Mouse (Mus musculus) embryo, embryonic 10.5 days (tissue): ENCODE results near the gene 1700042G07Rik.

Source experiments
- DNase-seq: peaks from one replicate; pipeline ENCODE4 v3.0.0-alpha.2; 2015; ENCODE audit warnings: low spot score

Gene 1700042G07Rik

DNA sequence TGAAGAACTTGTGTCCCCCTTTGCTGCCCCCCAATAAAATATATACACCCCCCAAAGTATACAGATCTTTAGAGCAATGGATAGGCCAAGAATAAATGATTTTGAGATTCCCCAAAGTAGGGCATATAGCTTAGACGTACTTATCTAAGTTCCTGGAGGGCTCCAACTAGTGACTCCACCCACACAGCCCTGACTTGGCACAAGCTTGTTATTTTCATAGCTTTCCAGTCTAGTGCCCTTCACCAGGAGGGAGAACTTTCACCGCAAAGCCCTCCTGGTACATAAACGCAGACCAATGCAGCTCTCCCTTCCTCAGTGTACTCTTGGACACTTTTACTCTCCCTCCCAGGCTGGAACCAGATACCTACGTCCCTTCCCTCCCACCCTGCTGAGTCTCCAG is 11.0 kb upstream of the 1700042G07Rik start:
- DNase-seq, result no peak

DNA sequence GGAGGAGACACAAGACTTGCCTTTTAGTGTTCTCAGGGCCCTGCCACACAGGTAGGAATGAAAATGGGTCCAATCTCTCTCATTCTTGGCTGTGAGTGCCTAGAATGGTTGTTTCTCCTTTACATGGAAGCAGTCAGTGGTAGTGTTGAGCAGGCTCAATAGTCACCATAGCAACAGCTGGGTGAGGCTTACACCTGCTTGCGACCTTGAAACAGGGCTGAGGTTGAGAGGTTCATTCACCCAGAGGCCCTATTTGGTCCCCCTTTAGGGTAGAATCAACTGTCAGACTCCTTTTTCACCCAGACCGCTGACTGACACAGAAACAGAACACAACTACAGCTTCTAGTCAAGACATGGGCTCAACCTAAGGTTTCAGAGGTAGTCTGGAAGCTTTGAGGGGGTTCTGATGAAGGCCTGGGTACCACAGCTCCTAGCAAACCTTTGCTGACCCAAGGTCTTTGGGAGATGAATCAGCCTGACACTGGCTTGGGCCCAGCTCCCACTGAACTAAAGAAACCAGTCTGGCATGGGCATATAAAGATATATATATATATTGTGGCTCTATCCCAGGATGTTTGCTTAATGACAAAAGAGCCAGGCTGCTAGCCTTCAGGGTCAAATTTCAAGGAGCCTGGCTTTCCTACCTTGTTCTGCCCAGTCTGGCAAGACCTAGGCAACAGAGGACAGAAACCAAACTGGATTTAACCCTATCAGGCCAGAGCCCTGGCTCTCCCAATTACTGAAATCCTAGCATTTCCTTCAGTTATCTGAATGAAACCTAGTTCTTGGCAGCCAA is 8.2 kb upstream of the 1700042G07Rik start:
- no peak for DNase-seq

DNA sequence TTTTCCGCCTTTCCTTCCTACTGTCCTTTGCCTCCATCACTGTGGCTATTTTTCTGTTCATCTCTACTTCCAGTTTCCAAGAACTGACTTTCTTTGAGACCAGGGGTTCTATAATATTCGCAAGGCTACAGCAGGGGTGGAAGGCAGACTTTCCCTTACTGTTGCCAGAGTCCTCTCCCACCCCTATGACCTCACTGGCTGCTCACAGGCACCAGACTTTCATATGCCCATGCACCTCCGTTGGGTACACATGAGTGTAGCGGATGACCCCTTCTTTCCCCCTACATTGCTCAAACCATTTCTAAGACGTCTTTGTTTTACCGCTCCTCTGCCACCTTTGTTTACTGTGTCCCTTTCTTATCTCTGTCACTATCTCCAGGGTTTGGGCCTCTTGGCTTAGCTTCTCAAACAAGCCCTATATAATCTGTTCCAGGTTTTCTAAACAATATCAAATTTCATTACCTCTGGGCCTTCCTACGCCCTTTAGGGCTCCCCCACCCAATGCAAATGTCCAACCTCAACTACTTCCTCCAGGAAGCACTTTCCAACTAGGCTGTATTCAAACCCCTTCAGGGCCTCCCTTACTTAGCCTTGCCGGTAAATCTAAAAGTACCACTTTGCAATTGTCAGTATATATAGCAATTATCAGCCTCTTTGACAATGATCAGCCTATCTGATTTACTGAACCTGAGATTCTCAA is 7.3 kb upstream of the 1700042G07Rik start:
- DNase-seq, result no peak

DNA sequence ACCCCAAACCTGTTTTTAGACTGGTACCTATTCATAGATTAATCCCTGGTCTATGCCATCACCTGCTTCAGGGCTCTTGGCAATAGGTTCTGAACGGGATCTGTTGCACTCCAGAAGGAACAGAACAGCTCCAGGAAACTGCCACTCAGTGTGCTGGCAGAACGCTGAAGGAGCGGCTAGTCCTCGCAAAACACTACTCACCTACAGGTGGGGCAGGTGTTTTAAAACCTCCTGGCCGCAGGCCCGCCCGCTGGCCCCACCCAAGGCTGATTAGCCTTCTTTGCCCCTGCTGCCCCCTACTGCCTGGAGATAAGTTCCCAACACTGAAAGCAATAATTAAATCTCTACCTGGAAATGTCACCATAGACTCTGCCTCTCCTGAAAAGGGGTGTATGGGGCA is 5.8 kb upstream of the 1700042G07Rik start, which contains the start of gene Tspan1:
Gene Tspan1, minus strand, starts transcription at position 198 of the 400 bp plus-strand sequence.
- DNase-seq, result no peak

DNA sequence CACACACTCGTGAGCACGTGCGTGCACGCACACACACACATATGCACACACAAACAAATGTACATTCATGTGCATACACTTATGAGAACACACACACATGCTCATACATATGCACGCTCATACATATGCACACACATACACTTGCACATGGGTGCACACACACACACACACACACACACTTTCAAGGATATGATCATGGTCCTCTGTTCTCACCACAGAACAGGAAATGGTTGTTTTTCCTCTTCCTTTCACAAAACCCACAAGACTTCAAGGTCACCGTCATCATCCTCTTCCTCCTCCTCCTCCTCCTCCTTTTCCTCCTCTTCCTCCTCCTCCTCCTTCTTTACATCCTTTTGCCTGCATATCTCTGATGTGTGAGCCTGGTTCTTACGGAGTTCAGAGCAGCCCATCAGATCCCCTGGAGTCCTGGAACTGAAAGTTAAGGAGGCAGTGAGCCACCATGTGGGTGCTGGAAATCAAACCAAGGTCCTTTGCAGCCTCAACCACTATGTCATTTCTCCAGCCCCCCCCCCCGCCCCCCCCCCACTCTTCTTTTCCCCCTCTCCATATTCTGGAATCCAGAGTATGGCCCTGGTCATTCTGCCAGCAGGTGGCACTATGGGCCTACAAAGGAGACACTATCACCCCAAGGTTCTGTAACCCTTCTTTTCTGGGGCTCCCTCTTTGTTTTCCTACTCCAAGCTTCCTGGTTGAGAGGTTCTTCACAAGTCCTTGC is 4.4 kb upstream of the 1700042G07Rik start:
- peak; percentile 76 for DNase-seq

DNA sequence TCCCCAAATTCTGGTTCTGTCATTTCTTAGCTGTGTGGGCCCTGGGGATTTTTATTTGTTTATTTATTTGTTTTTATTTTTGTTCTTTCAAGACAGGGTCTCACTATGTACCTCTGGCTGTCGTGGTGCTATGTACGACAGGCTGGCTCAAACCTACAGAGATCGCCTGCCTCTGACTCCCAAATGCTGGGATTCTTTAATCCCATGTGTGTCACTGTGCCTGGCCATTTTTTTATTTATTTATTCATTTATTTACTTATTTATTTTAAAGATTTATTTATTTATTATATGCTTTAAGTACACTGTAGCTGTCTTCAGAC is 3.9 kb upstream of the 1700042G07Rik start:
- DNase-seq, result no peak

DNA sequence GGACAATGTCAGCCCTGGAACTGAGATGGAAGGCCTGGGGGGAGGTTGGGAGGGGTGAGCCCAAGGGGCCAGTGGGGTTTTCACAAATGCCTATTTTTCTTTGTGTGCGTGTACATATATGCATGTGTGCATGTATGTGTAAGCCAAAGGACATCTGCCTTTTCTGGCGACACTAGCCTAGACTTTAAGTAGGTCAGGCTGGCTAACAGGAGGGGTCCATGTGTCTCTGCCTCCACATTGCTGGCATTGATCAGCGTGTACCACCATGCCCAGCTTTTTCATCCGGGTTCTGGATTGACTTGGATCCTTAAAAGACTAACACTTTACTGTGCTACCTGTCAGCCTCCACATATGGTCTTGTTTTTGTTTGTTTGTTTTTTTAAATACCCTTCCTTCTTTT is 580 bp downstream of the 1700042G07Rik start:
- no peak for DNase-seq

DNA sequence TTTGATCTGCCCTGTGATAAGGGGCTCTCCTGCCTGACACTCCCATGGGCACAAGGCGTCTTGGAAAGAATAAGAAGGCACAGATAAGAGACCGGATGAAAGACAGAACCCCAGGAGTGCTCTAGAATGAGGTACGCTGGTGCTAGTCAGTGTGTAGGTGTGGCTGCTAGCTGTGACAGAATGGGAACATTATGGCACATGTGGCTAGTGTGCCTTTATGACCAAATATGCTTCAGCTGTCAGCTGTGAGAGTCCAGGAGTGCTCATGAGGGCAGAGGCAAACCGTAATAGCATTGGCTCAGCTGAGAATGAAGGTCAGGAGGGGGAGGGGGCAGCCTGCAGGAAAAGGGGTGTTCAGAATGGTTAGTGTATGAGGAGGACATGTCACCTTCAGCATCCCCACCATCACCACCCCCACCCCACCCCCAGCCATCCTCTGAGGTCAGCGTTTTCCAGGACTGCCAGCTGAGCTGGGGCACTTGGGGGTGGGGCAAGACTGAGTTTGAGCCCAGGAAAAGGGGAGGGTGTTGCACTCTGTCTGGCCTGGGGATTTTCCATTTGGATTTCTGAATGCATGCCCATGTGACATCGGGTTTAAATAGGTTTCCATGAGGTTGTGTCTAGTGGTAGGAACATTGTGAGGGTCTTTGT is 1.4 kb downstream of the 1700042G07Rik start:
- no peak for DNase-seq

DNA sequence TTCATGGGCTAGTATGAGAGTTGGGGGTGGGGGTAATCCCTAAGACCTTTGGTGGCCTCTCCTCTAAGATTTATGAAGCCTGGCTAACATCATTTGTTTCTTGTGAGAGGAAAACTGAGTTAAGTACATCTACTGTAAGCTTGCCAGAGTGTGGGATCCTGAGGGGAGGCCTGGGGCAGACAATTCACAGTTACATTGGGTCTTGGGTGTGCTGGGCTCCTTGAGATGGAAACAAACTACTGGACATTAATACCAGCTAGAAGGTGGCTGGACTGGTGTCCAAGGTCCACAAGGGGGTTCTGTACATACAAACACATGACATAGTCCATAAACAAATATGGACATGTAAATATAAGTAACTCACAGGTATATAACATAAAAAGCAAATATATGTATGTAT is 2.0 kb downstream of the 1700042G07Rik start:
- no peak for DNase-seq

DNA sequence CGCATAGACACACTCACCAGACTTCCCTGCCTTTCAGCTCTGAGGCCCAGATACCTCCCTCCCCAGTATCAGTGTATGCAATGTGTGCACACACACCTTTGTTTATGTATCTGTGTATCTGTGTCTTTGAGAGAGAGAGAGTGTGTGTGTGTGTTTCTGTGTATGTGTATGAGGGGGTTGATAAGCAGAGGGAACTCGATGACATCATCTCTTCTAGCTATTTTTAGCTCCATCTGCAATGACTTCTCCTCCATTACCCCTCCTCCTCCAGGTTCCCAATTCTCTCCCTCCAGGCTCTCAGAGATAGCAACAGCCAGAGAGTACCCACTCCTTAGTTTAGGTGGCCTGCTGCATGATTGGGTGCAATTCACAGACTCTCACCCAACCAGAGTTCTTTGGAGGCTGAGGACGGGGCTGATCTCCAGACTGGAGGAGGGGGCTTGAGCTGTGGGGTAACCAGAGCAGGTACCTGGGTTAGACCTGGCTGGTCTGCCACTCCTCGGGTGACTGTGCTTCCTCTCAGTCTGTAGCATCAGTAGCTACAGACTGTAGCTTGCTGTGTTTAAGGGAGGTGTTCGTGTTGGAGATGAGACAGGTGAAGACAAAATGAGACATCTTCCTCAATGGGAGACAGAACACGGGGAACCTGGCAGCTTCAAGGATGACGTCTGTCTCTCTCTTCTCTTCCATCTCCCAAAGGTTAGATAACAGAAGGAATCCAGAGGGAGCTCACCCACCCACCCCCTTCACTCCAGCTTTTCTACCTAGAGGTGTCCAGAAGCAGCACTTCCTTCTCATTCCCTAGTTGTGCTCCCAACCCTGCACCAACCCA is 2.8 kb downstream of the 1700042G07Rik start:
- no peak for DNase-seq

DNA sequence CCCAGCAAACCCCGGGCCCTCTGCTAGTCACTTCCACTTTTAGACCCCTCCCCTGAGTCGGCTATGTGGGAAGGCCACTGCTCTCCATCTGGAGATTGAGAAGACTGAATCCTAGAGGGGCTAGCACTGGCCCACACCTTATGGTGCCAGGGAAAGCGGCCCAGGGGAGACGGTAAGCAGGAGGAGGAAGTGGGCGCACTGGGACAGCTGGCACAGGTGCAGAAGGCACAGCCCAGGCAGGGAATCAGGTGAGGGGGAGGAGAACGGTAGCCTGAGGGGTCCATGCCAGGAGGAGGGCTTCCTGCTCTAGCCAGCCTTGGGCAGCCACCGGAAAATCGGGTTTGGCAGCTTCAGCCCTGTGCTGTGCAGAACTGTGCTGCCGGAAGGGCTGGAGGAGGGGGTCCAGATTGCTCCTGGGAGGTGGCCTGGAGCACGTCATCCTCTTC is 3.4 kb downstream of the 1700042G07Rik start:
- no peak for DNase-seq

DNA sequence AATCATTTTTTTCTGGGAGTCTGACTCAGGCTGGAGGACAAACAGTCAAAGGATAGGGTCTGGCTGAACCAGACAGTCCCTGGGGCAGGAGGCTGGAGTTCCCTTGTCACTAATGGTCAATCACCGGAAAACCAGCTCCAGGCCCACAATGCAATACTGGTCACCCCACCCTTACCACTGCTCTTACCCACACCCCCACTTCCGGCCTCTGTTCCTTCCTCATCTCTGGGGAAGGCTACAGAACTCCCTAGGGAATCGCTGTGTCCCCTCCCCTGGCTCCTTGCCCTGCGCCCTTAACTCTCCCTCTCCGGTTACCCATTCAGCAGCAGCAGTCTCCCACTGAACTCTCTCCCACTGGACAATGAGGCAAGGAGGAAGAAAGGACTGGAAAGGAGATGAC is 4.0 kb downstream of the 1700042G07Rik start:
- DNase-seq, result no peak

DNA sequence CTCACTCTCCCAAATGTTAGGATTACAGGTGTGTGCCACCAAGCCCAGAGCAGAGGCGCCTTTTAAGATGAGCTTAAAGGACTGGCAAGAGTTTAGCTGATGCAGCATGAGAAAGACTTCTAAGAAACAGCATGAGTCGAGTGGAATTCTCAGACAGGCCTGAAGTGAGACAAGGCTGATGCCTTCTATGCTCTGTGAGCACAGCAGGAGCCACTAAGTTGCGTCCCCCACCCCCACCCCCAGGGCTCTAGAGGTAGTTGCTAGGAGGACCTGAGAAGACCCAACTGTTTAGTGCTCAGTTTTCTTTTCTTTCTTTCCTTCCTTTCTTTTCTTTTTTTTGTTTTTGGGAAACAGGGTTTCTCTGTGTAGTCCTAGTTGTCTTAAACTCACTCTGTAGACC is 8.9 kb downstream of the 1700042G07Rik start:
- DNase-seq, result no peak

DNA sequence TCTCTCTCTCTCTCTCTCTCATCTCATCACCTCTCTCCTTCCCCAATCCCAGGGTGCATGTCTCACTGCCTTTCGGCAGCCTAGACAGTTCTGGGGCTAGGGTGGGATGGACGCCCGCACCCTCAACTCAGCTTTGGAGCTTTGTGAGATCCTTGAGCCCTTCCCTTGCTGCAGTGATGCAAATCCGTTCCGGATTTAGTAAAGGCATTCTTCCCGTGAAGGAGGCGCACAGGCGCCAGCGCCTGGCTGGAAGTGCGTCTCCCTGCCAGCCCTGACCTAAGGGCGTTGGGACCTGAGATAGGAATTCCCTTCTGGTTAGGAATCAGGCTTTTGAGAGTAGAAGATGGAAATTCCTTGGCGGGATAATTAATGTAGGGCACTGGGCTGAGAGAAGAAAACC is 9.6 kb downstream of the 1700042G07Rik start:
- DNase-seq, result no peak

DNA sequence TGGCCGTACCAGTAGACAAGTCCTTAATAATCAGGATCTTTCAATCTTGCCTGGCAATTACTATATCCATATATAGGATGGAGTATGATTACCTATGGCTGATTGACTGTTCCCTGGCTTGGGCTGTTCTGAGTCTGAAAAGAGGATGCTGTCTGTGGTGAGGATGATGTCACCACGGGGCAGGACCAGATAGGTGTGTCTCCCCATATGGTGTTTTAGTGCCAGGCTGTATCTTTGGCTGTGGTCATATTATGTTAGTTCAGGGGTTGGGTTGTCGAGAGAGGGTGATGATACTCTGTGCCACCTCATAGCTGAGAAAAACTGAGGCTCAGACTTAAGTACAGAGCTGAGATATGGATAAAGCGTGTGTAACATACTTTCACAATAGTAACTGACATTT is 11.9 kb downstream of the 1700042G07Rik start:
- no peak for DNase-seq

DNA sequence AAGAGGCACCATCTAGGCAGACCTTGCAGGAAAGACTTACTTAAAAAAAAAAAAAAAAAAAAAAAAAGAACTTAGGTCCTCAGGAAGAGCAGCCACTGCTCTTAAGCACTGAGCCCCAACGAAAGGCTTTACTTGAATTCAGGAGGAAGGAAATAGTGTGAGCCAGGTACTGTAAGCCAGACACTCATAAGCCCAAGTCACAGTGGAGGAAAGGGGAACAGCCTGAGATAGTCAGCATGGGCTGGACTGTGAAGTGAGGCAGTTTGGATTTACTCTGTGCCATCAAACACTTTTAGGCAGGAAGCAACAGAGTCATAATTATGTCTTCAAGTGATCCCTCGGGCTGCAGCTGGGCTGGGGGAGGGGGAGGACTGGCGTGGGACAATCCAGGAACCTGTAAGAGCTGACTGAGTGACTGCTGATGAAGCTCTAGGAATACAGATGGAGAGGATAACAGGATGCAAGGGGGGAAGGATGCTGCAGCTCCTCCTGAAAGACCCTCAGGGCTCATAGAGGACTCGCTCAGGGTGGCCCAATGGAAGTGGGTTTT is 19.2 kb downstream of the 1700042G07Rik start:
- DNase-seq, result no peak

DNA sequence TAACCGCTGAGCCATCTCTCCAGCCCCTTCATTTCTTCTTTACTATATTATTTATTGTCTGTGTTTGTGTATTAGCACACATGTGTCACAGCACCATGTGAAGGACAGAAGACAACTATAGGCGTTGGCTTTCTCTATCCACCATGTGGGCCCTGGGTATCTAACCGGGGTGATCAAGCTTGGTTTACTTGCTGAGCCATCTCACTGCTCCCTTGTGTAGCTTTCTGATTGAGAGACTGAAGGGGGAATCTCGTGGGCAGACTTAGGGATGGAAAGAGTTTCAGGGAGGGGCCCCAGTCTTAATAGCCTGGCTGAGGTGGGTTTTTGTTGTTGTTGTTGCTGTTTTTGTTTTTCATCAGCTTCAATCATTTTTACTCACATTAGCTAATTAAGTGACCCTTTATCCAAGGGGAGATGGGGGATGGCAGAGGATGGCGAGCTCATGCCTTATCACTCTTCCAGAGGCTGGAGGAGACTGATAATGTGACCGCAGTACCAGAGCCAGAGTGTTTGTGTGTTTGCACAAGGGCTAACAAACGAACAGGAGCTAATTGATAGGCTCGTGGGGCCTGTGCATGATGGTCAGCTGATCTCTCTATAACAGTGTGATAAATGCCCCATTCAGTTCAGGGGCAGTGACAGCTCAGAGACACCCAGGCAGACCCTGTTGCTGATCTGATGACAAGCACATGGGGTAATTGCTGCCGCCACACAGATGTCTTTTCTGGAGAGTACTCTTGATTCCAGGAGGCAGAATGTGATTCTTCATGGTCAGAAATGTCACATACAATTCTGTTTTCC is 20.6 kb downstream of the 1700042G07Rik start:
- DNase-seq, result no peak

DNA sequence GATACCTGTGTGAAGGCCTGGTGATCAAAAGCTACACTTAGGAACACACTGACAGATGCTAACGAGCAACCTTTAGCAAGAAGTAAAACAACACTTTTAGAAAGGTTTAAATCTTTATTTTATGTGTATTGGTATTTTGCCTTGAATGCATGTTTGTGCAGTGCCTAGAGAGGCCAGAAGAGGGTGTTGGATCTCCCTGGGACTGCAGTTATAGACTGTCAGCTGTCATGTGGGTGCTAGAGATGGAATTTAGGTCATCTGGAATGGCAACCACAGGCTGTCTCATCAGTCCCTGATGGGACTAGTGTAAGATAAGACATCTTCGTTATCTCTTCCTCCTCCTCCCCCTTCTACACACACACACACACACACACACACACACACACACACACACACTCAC is 25.2 kb downstream of the 1700042G07Rik start:
- no peak for DNase-seq

DNA sequence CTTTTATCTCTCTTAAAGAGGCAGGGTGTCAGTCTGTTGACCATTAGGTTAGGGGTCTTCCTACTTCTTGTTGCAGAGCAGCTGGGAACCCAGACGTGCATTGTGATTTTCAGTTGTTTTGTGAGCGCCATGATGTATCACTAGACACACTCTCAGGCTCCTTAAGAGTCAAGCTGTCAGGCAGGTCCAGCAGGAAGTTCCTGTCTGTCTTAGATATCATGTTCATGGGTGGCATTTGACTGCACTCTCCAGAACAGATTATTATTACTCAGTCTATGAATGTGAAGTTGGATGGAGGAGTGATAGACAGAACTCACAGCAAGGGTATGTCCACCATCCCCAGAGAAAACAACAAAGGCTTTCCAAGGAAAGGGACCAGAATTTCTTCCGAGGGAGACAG is 31.2 kb downstream of the 1700042G07Rik start:
- DNase-seq, result no peak

DNA sequence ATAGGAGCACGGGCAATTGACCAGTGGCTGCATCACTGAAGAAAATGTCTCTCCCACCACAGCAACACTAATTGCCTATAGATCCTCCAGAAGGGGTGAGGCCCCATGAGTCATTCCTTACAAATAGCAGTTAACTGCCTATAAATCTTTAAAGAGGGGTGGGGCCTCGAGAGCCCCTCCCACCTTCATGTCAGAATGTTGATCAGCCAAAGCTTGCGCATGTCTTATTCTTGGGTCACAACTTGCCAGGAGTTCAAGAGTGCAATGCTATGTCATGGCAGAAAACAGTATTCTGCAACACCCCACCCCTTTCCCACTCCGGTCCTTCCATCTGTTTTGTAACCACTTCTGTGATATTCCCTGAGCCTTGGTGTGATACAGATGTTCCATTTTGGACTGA is 33.4 kb downstream of the 1700042G07Rik start:
- no peak for DNase-seq
